Mouse (Mus musculus) kidney, embryonic 16.5 days (tissue): Measurements from ENCODE around the gene Jmjd7. TPM values are rescaled to one million over a fixed set of nuclear protein-coding genes. Genes with fewer than 3 reads are reported as not detected.

Experiments used
- ATAC-seq: fragments of 200-750 bp; cut with Nextera tagmentation; 2 replicates; pipeline ENCODE4 v1.8.0; 2017; ENCODE audit warnings: moderate TSS enrichment; ENCODE audit not compliant: low FRiP score, low TSS enrichment
- H3K27ac ChIP-seq: fragments of 300-500 bp; sonication (generic); 2 replicates; pipeline ENCODE4 v1.5.1; 2014; ENCODE audit warnings: low read length
- H3K27me3 ChIP-seq: fragments of 300-500 bp; sonication (generic); 2 replicates; pipeline ENCODE4 v1.6.1; 2014; ENCODE audit warnings: low read length, control low read depth, mixed read lengths; ENCODE audit not compliant: insufficient read depth
- H3K36me3 ChIP-seq: fragments of 300-500 bp; sonication (generic); 2 replicates; pipeline ENCODE4 v1.6.1; 2014; ENCODE audit warnings: low read length, control low read depth, mixed read lengths; ENCODE audit not compliant: insufficient read depth
- H3K4me1 ChIP-seq: fragments of 300-500 bp; sonication (generic); 2 replicates; pipeline ENCODE4 v1.6.1; 2014; ENCODE audit warnings: low read length, control low read depth, mixed read lengths; ENCODE audit not compliant: insufficient read depth
- H3K4me2 ChIP-seq: fragments of 300-500 bp; sonication (generic); replicated peaks from 2 replicates; pipeline ENCODE4 v1.6.1; 2014; ENCODE audit warnings: low read depth, low read length
- H3K4me3 ChIP-seq: fragments of 300-500 bp; sonication (generic); 2 replicates; pipeline ENCODE4 v1.5.1; 2014; ENCODE audit warnings: mild to moderate bottlenecking, low read length
- H3K9ac ChIP-seq: fragments of 300-500 bp; sonication (generic); replicated peaks from 2 replicates; pipeline ENCODE4 v1.6.1; 2014; ENCODE audit warnings: low read length
- H3K9me3 ChIP-seq: fragments of 300-500 bp; sonication (generic); 2 replicates; pipeline ENCODE4 v1.6.1; 2016; ENCODE audit warnings: low read length, control low read depth
- WGBS: fragments of 180-500 bp; shearing (Covaris S2); extraction: QIAGEN DNeasy Blood & Tissue Kit; methylation state at CpG from one replicate; pipeline ENCODE4 v1.1.7; 2014; 5-methylcytosine and 5-hydroxymethylcytosine counted together
- polyA plus RNA-seq: library from polyadenylated mRNA; unstranded; fragments of >200 nt; fragmentation: Nextera tagmentation; extraction: Ambion mirVana; gene quantifications from 2 replicates; pipeline ENCODE4 v1.2.1, GENCODE M21; 2015

Gene Jmjd7
- polyA plus RNA-seq, 1 experiment from 2014 or later = 25.2 TPM

GRCm38 (mm10) chr2:120032726-120033467 is 5.6 kb downstream of the Jmjd7 start, which contains the start of gene Pla2g4b:
TSS of gene Pla2g4b (plus strand) at chr2:120033417.
- no peak within 1 kb of the TSS for H3K4me2 ChIP-seq
- peaks cover 50% of the 10 kb centered on the region for H3K36me3 ChIP-seq
- no peak within 1 kb of the TSS for H3K4me3 ChIP-seq
- peaks cover 8% of the 10 kb centered on the region for H3K4me1 ChIP-seq
- H3K9me3 ChIP-seq = no peaks in the 10 kb centered on the region
- 78% methylated on average over 12 of the region's 12 CpGs for WGBS
- no peak within 1 kb of the TSS for H3K9ac ChIP-seq
- no peak within 1 kb of the TSS for H3K27ac ChIP-seq
- H3K27me3 ChIP-seq = no peaks in the 10 kb centered on the region
- no peak for ATAC-seq

GRCm38 (mm10) chr2:120033726-120034125 is 6.4 kb downstream of the Jmjd7 start:
- H3K9me3 ChIP-seq = no peaks in the 10 kb centered on the region
- ATAC-seq = no peak
- no peak overlapping the region for H3K27ac ChIP-seq
- no peak overlapping the region for H3K4me3 ChIP-seq
- H3K36me3 ChIP-seq = peaks cover 55% of the 10 kb centered on the region
- no peak overlapping the region for H3K4me2 ChIP-seq
- H3K4me1 ChIP-seq = no peaks in the 10 kb centered on the region; the same call in 1 of the 2 replicates
- WGBS = 70% methylated on average over 5 of the region's 5 CpGs
- no peak overlapping the region for H3K9ac ChIP-seq
- no peaks in the 10 kb centered on the region for H3K27me3 ChIP-seq

GRCm38 (mm10) chr2:120037744-120038143 is 10.5 kb downstream of the Jmjd7 start:
- no peaks in the 10 kb centered on the region for H3K9me3 ChIP-seq
- H3K4me3 ChIP-seq = no peak overlapping the region
- 86% methylated on average over 9 of the region's 9 CpGs for WGBS
- H3K36me3 ChIP-seq = peaks cover 65% of the 10 kb centered on the region
- no peak overlapping the region for H3K9ac ChIP-seq
- H3K4me1 ChIP-seq = no peaks in the 10 kb centered on the region
- ATAC-seq = no peak
- H3K4me2 ChIP-seq = no peak overlapping the region
- H3K27ac ChIP-seq = no peak overlapping the region
- H3K27me3 ChIP-seq = no peaks in the 10 kb centered on the region

- Histone ChIP-seq H3K4me3 (no peak overlapping the region), H3K9me3 (no peaks in the 10 kb centered on the region), H3K4me2 (no peak overlapping the region), H3K4me1 (peaks cover 4% of the 10 kb centered on the region; the same call in 1 of the 2 replicates), H3K36me3 (peaks cover 53% of the 10 kb centered on the region), H3K27ac (no peak overlapping the region), H3K9ac (no peak overlapping the region), H3K27me3 (no peaks in the 10 kb centered on the region)
- no peak for ATAC-seq
- WGBS = 86% methylated on average over 5 of the region's 5 CpGs
Observed at GRCm38 (mm10) chr2:120040991-120041390, 13.7 kb downstream of the Jmjd7 start.

- no peak overlapping the region for H3K4me2 ChIP-seq
- H3K9ac ChIP-seq = no peak overlapping the region
- H3K27ac ChIP-seq = no peak overlapping the region
- H3K36me3 ChIP-seq = peaks cover 28% of the 10 kb centered on the region
- 44% methylated on average over 4 of the region's 4 CpGs for WGBS
- no peaks in the 10 kb centered on the region for H3K27me3 ChIP-seq
- 0 out of 2 replicates have a peak, but pooled peaks have one; percentile 29 for ATAC-seq
- H3K4me3 ChIP-seq = no peak overlapping the region
- no peaks in the 10 kb centered on the region for H3K9me3 ChIP-seq
- H3K4me1 ChIP-seq = peaks cover 4% of the 10 kb centered on the region; the same call in 1 of the 2 replicates
Observed at GRCm38 (mm10) chr2:120044101-120044603, 16.9 kb downstream of the Jmjd7 start.

GRCm38 (mm10) chr2:120044676-120045075 is 17.4 kb downstream of the Jmjd7 start:
- H3K27ac ChIP-seq = no peak overlapping the region
- no peak overlapping the region for H3K9ac ChIP-seq
- no peaks in the 10 kb centered on the region for H3K27me3 ChIP-seq
- H3K4me3 ChIP-seq = no peak overlapping the region
- peaks cover 4% of the 10 kb centered on the region; the same call in 1 of the 2 replicates for H3K4me1 ChIP-seq
- peaks cover 27% of the 10 kb centered on the region for H3K36me3 ChIP-seq
- WGBS = 63% methylated on average over 3 of the region's 3 CpGs
- ATAC-seq = no peak
- H3K4me2 ChIP-seq = no peak overlapping the region
- no peaks in the 10 kb centered on the region for H3K9me3 ChIP-seq

GRCm38 (mm10) chr2:120046486-120047310 is 19.4 kb downstream of the Jmjd7 start:
- Histone ChIP-seq H3K9ac (no peak overlapping the region), H3K4me1 (peaks cover 4% of the 10 kb centered on the region; the same call in 1 of the 2 replicates), H3K9me3 (no peaks in the 10 kb centered on the region), H3K36me3 (peaks cover 8% of the 10 kb centered on the region), H3K27ac (no peak overlapping the region), H3K27me3 (no peaks in the 10 kb centered on the region), H3K4me2 (no peak overlapping the region), H3K4me3 (no peak overlapping the region)
- WGBS = 51% methylated on average over 14 of the region's 14 CpGs
- ATAC-seq = no peak

GRCm38 (mm10) chr2:120048173-120048572 is 20.9 kb downstream of the Jmjd7 start:
- no peak overlapping the region for H3K9ac ChIP-seq
- H3K4me3 ChIP-seq = no peak overlapping the region
- ATAC-seq = no peak
- no peaks in the 10 kb centered on the region for H3K9me3 ChIP-seq
- H3K4me2 ChIP-seq = no peak overlapping the region
- H3K27me3 ChIP-seq = no peaks in the 10 kb centered on the region
- H3K27ac ChIP-seq = no peak overlapping the region
- WGBS = 75% methylated on average over 9 of the region's 9 CpGs
- H3K4me1 ChIP-seq = peaks cover 4% of the 10 kb centered on the region; the same call in 1 of the 2 replicates
- H3K36me3 ChIP-seq = no peaks in the 10 kb centered on the region

- Histone ChIP-seq H3K4me3 (no peak overlapping the region), H3K4me2 (no peak overlapping the region), H3K4me1 (no peaks in the 10 kb centered on the region), H3K27ac (no peak overlapping the region), H3K9ac (no peak overlapping the region), H3K9me3 (no peaks in the 10 kb centered on the region), H3K36me3 (no peaks in the 10 kb centered on the region), H3K27me3 (no peaks in the 10 kb centered on the region)
- peak; percentile 73 for ATAC-seq
- WGBS = 64% methylated on average over 10 of the region's 10 CpGs
Observed at GRCm38 (mm10) chr2:120049632-120050274, 22.5 kb downstream of the Jmjd7 start.
